9 mouse cellular contexts compared by ENCODE assay signal in the genomic region with DNA sequence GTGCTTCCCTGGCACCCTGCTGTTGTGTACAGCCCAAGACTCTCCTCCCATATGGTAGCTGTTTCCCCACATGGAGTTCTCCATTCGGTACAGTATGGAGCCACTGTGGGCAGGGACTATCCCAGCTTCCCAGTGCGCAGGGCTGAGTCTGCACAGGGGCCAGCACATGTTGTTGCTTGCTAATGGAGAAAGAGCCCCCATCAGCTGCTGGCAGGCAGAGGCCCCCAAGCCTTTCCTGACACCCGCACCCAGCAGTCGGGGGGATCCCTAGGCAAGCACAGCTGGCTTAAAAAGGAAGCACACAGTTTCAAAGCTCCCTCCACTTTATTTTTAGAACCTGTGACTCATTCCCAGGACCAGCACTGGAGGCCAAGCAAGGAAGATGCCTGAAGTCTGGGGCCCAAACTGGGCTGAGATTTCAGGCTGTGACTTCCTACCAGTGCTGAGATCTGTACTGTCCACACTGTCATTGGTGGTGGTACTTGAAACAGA. TPM values are rescaled to one million over a fixed set of nuclear protein-coding genes. Genes with fewer than 3 reads are reported as not detected.
DNase-seq lines count a peak whose midpoint lies in the region; ATAC-seq and TF ChIP-seq lines count a peak whose summit lies in the region.
"Had no signal": no experiment of that assay in that cellular context is flagged by ENCODE, and none has a peak within 500 bp of the region (broad histone marks: within the 10 kb centered on the region; RNA-seq: fewer than 3 reads in every experiment).

No protein-coding gene starts in this region.

- peak; percentile 54 for DNase-seq in gastrocnemius, adult 2 months
- DNase-seq in gastrocnemius, adult 8-10 months (ENCODE audit: low spot score in 2 of 2) = no peak
- DNase-seq in CH12.LX (ENCODE audit: extremely low read depth) = peak; percentile 5
- DNase-seq in forebrain, embryonic 14.5 days (ENCODE audit: low spot score) = no peak
- DNase-seq in layer of hippocampus, adult 9-11 months = peak; percentile 76
- no peak for DNase-seq in embryo, embryonic 10 days (ENCODE audit: low spot score)

- no peak for TF ChIP-seq POLR2A in CH12.LX (IDR thresholded peaks at IDR 0.05; ENCODE audit: low read depth, low read length)

- 65% methylated on average over 4 of the region's 4 CpGs for WGBS in forebrain, embryonic 14.5 days
- 36% methylated on average over 4 of the region's 4 CpGs for WGBS in stomach, embryonic 14.5 days

- H3K27me3 ChIP-seq in CH12.LX (replicated peaks) = peaks cover 80% of the 10 kb centered on the region
- H3K27me3 ChIP-seq in forebrain, embryonic 14.5 days (replicated peaks; ENCODE audit: control insufficient read depth, insufficient read depth, low read length) = no peaks in the 10 kb centered on the region
- no peaks in the 10 kb centered on the region for H3K27me3 ChIP-seq in stomach, embryonic 14.5 days (ENCODE audit: control insufficient read depth, insufficient read depth, low read length)
- H3K27me3 ChIP-seq: hindbrain, embryonic 15.5 days had no signal

- in situ Hi-C loops in CH12.LX (cut with MboI; ENCODE audit: low pct_ligation_motif_present, low pct_unique_long_range_greater_than_20kb, low sequenced_read_pairs) = no loop called here

- no peaks in the 10 kb centered on the region for H3K36me3 ChIP-seq in CH12.LX (replicated peaks in 1 of 2; ENCODE audit: control insufficient read depth in 1 of 2, insufficient read depth in 1 of 2, low read length in 1 of 2)
- no peaks in the 10 kb centered on the region for H3K36me3 ChIP-seq in forebrain, embryonic 14.5 days (ENCODE audit: control insufficient read depth, insufficient read depth, low read length)
- H3K36me3 ChIP-seq in stomach, embryonic 14.5 days (ENCODE audit: control insufficient read depth, insufficient read depth, low read length) = no peaks in the 10 kb centered on the region
- H3K36me3 ChIP-seq: hindbrain, embryonic 15.5 days had no signal

- no peak overlapping the region for H3K4me3 ChIP-seq in gastrocnemius, adult 2 months
- no peak overlapping the region for H3K4me3 ChIP-seq in CH12.LX (replicated peaks in 1 of 3; ENCODE audit: low read depth in 2 of 3, low read length in 2 of 3, poor library complexity in 1 of 3)
- no peak overlapping the region for H3K4me3 ChIP-seq in forebrain, embryonic 14.5 days (ENCODE audit: low read depth, low read length)
- no peak overlapping the region for H3K4me3 ChIP-seq in stomach, embryonic 14.5 days (ENCODE audit: low read depth, low read length)
- H3K4me3 ChIP-seq: hindbrain, embryonic 15.5 days had no signal

- TF ChIP-seq CTCF in gastrocnemius, adult 2 months (IDR thresholded peaks at IDR 0.05) = no peak
- TF ChIP-seq CTCF in CH12.LX (conservative IDR thresholded peaks at IDR 0.05 in 1 of 2, IDR thresholded peaks at IDR 0.05 in 1 of 2; ENCODE audit: low read depth in 2 of 2, low read length in 2 of 2) = no peak

- TF ChIP-seq EP300 in CH12.LX (IDR thresholded peaks at IDR 0.05; ENCODE audit: low read length) = no peak

- no peaks in the 10 kb centered on the region for H3K79me2 ChIP-seq in CH12.LX (replicated peaks; ENCODE audit: control insufficient read depth, extremely low read depth, insufficient read depth, poor library complexity, severe bottlenecking)

- intact Hi-C loops in gastrocnemius, adult 2 months (cut with DNase I) = no loop called here

- H3K4me1 ChIP-seq in CH12.LX (ENCODE audit: control insufficient read depth in 1 of 2, insufficient read depth in 2 of 2) = peaks cover 0 to 7% of the 10 kb centered on the region in 2 experiments; a peak in 2 of 4 replicates
- peaks cover 14% of the 10 kb centered on the region for H3K4me1 ChIP-seq in forebrain, embryonic 14.5 days (ENCODE audit: control insufficient read depth, insufficient read depth, low read length)
- peaks cover 31% of the 10 kb centered on the region for H3K4me1 ChIP-seq in stomach, embryonic 14.5 days (ENCODE audit: control insufficient read depth, insufficient read depth, low read length)

- peaks cover 11% of the 10 kb centered on the region for H3K9me3 ChIP-seq in CH12.LX (replicated peaks; ENCODE audit: low read length)
- H3K9me3 ChIP-seq in forebrain, embryonic 14.5 days (replicated peaks; ENCODE audit: control insufficient read depth, low read length) = no peaks in the 10 kb centered on the region; the same call in 1 of the 2 replicates
- H3K9me3 ChIP-seq in stomach, embryonic 14.5 days (ENCODE audit: control insufficient read depth, low read depth, low read length) = peaks cover 4% of the 10 kb centered on the region; the same call in 1 of the 2 replicates
- H3K9me3 ChIP-seq: hindbrain, embryonic 15.5 days had no signal

- H3K9ac ChIP-seq in CH12.LX (ENCODE audit: insufficient read depth, low read depth) = no peak overlapping the region
- no peak overlapping the region for H3K9ac ChIP-seq in forebrain, embryonic 14.5 days (ENCODE audit: low read length)
- H3K9ac ChIP-seq in stomach, embryonic 14.5 days (replicated peaks; ENCODE audit: low read depth, low read length) = no peak overlapping the region
- H3K9ac ChIP-seq: hindbrain, embryonic 15.5 days had no signal

- no peak for TF ChIP-seq RAD21 in CH12.LX (IDR thresholded peaks at IDR 0.05; ENCODE audit: low read depth, low read length)

- peak overlapping the region; percentile 66 for H3K27ac ChIP-seq in gastrocnemius, adult 2 months
- H3K27ac ChIP-seq in CH12.LX (ENCODE audit: insufficient read depth, low read depth) = no peak overlapping the region
- 0 out of 2 replicates have a peak overlapping the region, but pooled peaks have one; percentile 0 for H3K27ac ChIP-seq in forebrain, embryonic 14.5 days (ENCODE audit: low read depth, low read length)
- peak overlapping the region; percentile 45 for H3K27ac ChIP-seq in stomach, embryonic 14.5 days (ENCODE audit: low read length)
- H3K27ac ChIP-seq: hindbrain, embryonic 15.5 days had no signal

- no peak overlapping the region for H3K4me2 ChIP-seq in CH12.LX (ENCODE audit: insufficient read depth, low read depth, poor library complexity, severe bottlenecking)
- H3K4me2 ChIP-seq in forebrain, embryonic 14.5 days (ENCODE audit: low read length) = no peak overlapping the region
- no peak overlapping the region for H3K4me2 ChIP-seq in stomach, embryonic 14.5 days (replicated peaks; ENCODE audit: low read depth, low read length)
- H3K4me2 ChIP-seq: hindbrain, embryonic 15.5 days had no signal

- dilution Hi-C loops in CH12.LX (cut with MboI; ENCODE audit: extremely low pct_ligation_motif_present, extremely low pct_unique_long_range_greater_than_20kb, low sequenced_read_pairs) = no loop called here

- ATAC-seq in forebrain, embryonic 14.5 days = peak; percentile 57; the same call in 1 of the 2 replicates
- ATAC-seq in stomach, embryonic 14.5 days (ENCODE audit: insufficient number of reproducible peaks, insufficient read depth, low FRiP score, low read depth) = peak; percentile 42; the same call in 1 of the 2 replicates
- ATAC-seq in monocyte, adult 5-6 weeks (replicated peaks; ENCODE audit: insufficient number of reproducible peaks, low FRiP score, low TSS enrichment, poor library complexity, severe bottlenecking) = no peak

TF ChIP-seq in CH12.LX, 34 proteins besides CTCF, POLR2A, EP300 and RAD21:
- no peak for TF ChIP-seq ZKSCAN1 (IDR thresholded peaks at IDR 0.05; ENCODE audit: borderline replicate concordance, low read depth, low read length)
- TF ChIP-seq ETS1 (conservative IDR thresholded peaks at IDR 0.05; ENCODE audit: low read depth, low read length) = no peak
- TF ChIP-seq MAX (IDR thresholded peaks at IDR 0.05; ENCODE audit: low read length) = no peak
- no peak for TF ChIP-seq ZMIZ1 (IDR thresholded peaks at IDR 0.05; ENCODE audit: low read depth, low read length)
- TF ChIP-seq MEF2A (IDR thresholded peaks at IDR 0.05; ENCODE audit: borderline replicate concordance, low read depth, low read length) = no peak
- no peak for TF ChIP-seq BHLHE40 (IDR thresholded peaks at IDR 0.05; ENCODE audit: low read depth, low read length)
- no peak for TF ChIP-seq NRF1 (IDR thresholded peaks at IDR 0.05; ENCODE audit: low read depth, low read length)
- no peak for TF ChIP-seq ZNF384 (IDR thresholded peaks at IDR 0.05; ENCODE audit: low read depth, low read length)
- TF ChIP-seq RCOR1 (conservative IDR thresholded peaks at IDR 0.05; ENCODE audit: low read depth, low read length) = no peak
- TF ChIP-seq ELF1 (IDR thresholded peaks at IDR 0.05; ENCODE audit: low read depth, low read length) = no peak
- TF ChIP-seq E2F4 (IDR thresholded peaks at IDR 0.05; ENCODE audit: insufficient replicate concordance, low read depth, low read length) = no peak
- no peak for TF ChIP-seq UBTF (IDR thresholded peaks at IDR 0.05; ENCODE audit: low read depth, low read length)
- no peak for TF ChIP-seq MXI1 (IDR thresholded peaks at IDR 0.05; ENCODE audit: low read depth, low read length)
- TF ChIP-seq USF2 (conservative IDR thresholded peaks at IDR 0.05; ENCODE audit: low read depth, low read length) = no peak
- TF ChIP-seq GABPA (IDR thresholded peaks at IDR 0.05; ENCODE audit: insufficient replicate concordance, low read depth, low read length) = no peak
- TF ChIP-seq SIN3A (IDR thresholded peaks at IDR 0.05; ENCODE audit: low read length) = no peak
- TF ChIP-seq MYC (IDR thresholded peaks at IDR 0.05; ENCODE audit: low read depth, low read length) = no peak
- TF ChIP-seq CHD2 (IDR thresholded peaks at IDR 0.05; ENCODE audit: low read length) = no peak
TF ChIP-seq in CH12.LX: peak in this region for 0.

RNA-seq across cellular contexts. Expression of a gene that starts 9.7 kb away (rescaled TPM):
- total RNA-seq in gastrocnemius, adult 2 months (2021) = under 1 TPM in 1 of 2 experiments, not detected in 1; 0.67 TPM
- not detected for total RNA-seq in gastrocnemius, adult 8-10 months (2022)
- total RNA-seq in CH12.LX (2012; rRNA removed) = not detected in 2 replicates
- total RNA-seq in CH12.LX (2014; rRNA removed) = not detected in 2 replicates
- not detected in 2 replicates for polyA plus RNA-seq in CH12.LX (2012; ENCODE audit: insufficient read length, low read depth)
- polyA plus RNA-seq in forebrain, embryonic 14.5 days (2014; fragmentation: Nextera tagmentation; extraction: Ambion mirVana) = not detected in 2 replicates
- 0.71 and 0.88 TPM in 2 replicates for polyA plus RNA-seq in stomach, embryonic 14.5 days (2014; fragmentation: Nextera tagmentation; extraction: Ambion mirVana)
- total RNA-seq in monocyte, adult 5-6 weeks (2017) = 1.1 to 3.8 TPM in 2 of 3 replicates, not detected in the other
- polyA plus RNA-seq: hindbrain, embryonic 15.5 days had no signal

Comparison
In these comparisons a context has a peak if more than half of its experiments do, and no peak if none do; other contexts are left out.
1. DNase-seq: peak in gastrocnemius, adult 2 months (single experiment), CH12.LX (single experiment) and layer of hippocampus, adult 9-11 months (single experiment); none in gastrocnemius, adult 8-10 months (0 of 2), forebrain, embryonic 14.5 days (single experiment) and embryo, embryonic 10 days (single experiment).